Mouse (Mus musculus) CH12.LX (cell line): ENCODE measurements around the gene Pcsk6.

Experiments used
- CTCF ChIP-seq, 2 experiments: IDR thresholded peaks in 1 of 2; conservative IDR thresholded peaks in 1 of 2; 2 replicates each; pipeline ENCODE4 v1.5.1; 2011 to 2012; ENCODE audit warnings: low read depth in 2 of 2, low read length in 2 of 2, improper control_type of control experiment in 1 of 2, inconsistent platforms in 1 of 2, mild to moderate bottlenecking in 1 of 2, moderate library complexity in 1 of 2
- MAX ChIP-seq: IDR thresholded peaks from 2 replicates; pipeline ENCODE4 v1.6.1; 2011; ENCODE audit warnings: low read length, improper control_type of control experiment
- MAZ ChIP-seq: IDR thresholded peaks from 2 replicates; pipeline ENCODE4 v1.6.1; 2012; ENCODE audit warnings: low read depth, mild to moderate bottlenecking, inconsistent platforms, low read length, improper control_type of control experiment, moderate library complexity
- POLR2A ChIP-seq: IDR thresholded peaks from 2 replicates; pipeline ENCODE4 v1.6.1; 2011; ENCODE audit warnings: low read depth, mild to moderate bottlenecking, improper control_type of control experiment, low read length
- UBTF ChIP-seq: IDR thresholded peaks from 2 replicates; pipeline ENCODE4 v1.6.1; 2012; ENCODE audit warnings: low read depth, mild to moderate bottlenecking, inconsistent platforms, low read length, improper control_type of control experiment, moderate library complexity
- ZKSCAN1 ChIP-seq: IDR thresholded peaks from 2 replicates; pipeline ENCODE4 v1.6.1; 2012; ENCODE audit warnings: low read depth, inconsistent platforms, low read length, improper control_type of control experiment, borderline replicate concordance

DNA sequence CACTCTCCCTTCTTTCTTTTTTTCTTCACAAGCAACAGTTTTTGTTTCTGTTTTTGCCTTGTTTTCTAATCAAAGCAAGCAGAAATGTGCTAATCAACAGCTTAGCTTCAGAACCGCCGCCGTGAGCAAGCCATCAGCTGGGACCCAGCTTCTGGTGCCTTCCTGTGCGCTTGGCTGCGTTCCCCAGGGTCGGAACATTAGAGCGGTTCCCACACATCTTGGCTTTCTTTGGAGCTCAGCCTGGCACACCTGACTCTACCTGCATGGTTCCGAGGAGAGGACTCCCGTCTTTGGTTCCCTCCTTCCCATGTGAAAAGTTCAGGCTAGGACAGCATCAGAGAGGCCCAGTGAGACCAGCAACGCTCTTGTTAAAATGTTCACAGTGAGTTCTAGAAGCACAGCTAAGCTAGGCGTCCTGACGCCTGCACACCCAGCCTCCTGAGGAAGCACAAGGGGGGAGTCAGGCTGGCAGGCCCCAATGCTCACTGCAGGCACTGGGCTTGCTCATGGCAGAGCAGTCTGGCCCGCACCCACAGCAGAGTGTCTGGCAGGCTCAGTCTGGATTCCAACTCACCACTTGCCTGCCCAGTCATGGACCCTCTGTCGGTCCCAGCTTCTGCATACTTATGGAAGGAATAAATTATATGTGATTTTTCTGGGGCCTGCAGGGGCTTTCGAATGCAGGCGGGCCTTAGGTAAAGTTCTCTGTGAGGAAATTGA lies 139.7 kb downstream of the Pcsk6 start:
- TF ChIP-seq UBTF (no peak), POLR2A (no peak), MAZ (no peak), MAX (no peak), ZKSCAN1 (no peak), CTCF (conservative IDR thresholded peaks at IDR 0.05 in 1 of 2, IDR thresholded peaks at IDR 0.05 in 1 of 2; ENCODE audit: low read depth in 2 of 2, low read length in 2 of 2) (no peak)
